Mouse (Mus musculus) kidney, adult 9 months (tissue): ENCODE measurements around the gene P2ry2.

Experiments used
- DNase-seq: peaks from one replicate; pipeline ENCODE4 v3.0.0; 2022

P2ry2 gene

DNA sequence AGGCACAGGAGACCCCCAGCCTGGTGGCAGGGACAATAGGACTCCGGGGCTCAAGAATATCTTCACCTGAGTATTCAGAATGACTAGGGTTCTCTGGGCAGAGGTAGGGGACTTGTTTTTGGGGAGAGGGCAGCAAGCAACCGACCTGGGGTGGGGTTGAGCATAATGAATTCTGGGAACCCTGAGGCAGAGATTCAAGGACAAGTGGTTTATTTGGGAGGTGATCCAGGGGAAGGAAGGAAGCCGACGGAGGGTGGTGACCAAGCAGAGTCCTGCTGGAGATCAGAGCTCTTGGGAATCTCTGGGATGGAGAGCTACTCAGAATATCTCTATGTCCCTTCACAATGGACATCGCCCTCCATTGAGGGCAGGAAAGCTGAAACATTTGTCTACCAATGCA is 34.5 kb downstream of the P2ry2 start:
- DNase-seq: no peak

DNA sequence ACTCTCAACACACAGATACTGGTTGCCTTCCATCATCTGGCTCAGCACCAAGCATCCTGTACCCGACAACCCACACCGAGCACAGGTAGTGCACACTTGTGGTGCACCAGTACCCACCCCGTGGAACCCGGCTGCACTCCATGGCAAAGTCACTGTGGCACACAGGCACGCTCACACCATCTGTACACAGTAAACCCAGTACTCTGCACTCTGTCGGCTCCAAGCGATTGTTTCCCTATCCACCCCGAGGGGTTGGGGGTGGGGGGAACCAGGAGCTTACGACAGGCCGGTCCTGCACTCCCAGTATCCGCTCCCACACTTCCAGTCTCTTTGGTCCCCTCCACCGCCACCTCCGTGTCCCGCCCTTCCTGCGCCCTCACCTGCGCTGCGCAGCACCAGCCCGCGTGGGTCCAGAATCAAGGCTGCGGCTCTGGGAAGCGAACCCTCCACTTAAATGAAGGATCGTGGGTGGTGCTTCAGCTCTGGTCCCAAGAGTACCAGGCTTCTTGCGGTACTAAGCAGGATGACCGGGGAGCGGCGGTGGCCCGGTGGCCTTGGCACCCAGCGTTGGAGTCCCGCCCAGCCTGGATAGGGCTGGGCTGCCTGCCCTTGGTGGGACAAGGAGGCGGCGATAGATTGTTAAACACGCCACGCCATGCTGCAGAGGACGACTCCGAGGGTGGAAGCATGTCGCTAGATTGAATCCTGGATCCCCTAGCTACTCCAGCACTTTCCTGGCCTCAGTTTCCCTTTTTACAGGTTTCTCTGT is 38.3 kb downstream of the P2ry2 start, which contains the start of gene P2ry6:
P2ry6 (minus strand) TSS at position 515 of the 769 bp plus-strand sequence.
- no peak for DNase-seq

DNA sequence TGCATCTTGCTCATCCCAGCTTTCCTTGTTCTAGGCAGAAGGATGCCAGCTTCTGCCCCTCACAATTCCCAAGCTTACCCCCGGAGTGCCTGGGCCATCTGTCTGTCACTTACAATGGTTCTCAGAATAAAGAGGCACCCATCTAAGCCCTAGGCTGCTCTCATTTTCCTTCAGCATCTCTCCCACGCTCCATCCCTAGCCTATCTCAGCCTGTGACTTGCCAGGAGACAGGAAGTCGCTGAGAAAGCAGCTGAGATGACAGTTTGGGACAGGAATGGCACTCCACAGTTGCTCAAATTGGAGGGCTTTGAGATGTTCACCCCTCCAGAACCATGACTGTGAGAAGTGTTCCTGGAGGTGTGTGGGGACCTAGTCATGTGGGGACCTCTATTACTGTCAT is 39.8 kb downstream of the P2ry2 start:
- DNase-seq: no peak

DNA sequence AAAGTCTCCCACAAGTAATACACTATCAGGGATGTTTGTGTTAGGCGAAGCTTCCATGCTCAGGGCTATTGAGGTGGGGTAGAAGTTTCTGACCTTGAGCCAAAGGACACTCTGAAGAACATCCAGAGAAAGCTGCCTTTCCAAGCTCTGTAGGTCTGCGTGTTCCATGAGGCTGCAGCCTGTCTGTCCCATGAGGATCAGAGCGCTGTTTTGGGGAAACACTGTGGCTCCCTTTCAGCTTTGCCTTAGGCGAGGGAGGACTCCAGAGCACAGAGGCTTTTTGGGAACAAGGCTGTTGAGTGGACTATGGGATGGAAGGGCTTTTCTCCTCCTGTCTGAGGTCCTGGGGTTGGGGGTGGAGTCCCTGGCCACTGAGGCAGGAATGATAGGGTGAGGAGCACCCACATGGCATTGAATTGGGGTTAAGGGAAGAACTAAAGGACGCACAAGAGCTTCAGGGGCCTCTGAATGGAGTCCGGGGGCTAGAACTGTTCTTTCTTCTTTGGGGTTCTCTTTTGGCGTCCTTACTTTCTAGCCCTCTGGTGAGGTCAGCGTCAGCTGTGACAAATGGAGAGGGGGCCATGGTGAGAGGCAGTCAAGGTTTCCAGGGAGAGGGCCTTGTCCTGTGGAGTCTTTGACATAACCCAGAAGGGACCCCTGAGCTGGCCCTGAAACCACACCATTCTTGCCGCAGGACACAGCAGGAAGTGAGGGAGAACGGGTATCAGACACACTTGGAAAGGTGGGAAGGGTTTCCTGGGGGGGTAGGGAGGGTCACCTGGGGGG is 43.6 kb downstream of the P2ry2 start:
- DNase-seq: no peak

DNA sequence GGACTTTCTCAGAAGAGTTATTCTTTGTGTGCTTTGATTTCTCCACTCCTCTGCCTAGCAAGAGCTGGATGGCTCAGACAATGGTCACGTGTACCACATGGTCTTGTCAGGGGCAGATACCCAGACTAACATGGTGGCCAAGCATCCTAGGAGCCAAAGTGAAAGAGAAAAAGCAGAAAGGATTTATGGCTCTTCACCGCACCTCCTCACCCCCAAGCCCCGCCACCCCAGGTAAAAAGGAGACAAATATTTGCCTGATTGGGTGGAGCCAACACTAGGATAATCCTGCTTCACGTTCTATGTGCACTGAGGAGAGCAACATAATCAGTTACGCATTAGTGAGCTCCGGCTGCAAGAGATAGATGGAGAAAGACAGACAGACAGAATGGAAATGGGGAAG is 44.3 kb downstream of the P2ry2 start:
- DNase-seq: no peak

DNA sequence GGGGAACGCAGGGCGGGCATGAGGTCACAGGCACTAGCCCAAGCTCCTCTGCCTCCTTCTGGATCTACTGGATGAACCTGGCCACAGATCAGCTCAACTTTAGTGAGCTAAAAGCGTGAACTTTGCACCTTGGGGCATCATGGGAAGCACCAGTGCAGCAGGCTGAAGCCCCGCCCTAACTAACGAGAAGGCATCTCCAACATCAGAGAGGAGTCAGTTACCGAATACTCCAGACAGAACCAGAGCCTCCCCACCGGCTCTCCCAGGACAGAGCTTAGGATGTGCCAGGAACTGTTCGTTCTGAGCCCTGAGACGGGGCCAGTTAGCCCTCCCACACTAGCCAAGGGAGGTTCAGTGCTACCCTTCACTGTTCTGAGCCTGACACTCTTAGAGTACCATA is 44.8 kb downstream of the P2ry2 start:
- peak; percentile 29 for DNase-seq

DNA sequence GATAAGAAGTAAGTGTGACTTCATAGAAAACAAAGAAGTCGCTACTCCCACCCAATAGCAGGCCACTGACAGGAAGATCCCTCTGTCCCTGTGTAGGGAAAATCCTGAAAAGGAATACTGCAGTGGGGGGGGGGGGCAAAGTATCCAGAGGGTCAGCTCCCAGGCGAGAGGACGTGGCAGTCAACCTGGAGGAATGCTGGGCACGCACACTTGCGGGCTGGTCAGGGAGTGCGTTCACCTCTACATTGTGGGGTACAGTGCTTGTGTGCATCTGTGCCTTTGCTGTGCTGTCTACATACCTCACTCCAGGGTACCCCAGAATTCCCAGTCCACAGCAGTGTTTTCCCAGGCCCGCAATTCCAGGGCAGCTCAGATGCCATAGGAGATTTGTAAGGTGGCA is 46.7 kb downstream of the P2ry2 start:
- no peak for DNase-seq

DNA sequence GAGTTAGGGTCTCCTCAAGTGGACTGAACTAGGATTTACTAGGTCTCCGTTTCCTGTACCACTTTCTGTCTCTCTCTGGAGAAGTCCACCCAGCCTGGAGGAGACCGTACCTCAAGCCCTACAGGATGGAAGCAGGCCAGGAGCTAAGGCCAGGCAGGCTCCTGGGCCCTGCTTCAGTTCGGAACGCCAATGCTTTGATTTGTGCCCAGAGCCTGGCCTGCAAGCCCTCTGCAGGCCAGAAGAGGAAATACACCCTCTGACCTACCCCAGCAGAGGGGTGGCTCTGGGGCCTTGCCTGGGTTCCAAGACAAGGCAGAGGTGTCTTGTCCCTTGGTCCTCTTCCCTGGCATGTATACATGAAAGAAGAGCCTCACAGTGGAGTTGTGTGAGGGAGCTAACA is 47.6 kb downstream of the P2ry2 start:
- DNase-seq: no peak

DNA sequence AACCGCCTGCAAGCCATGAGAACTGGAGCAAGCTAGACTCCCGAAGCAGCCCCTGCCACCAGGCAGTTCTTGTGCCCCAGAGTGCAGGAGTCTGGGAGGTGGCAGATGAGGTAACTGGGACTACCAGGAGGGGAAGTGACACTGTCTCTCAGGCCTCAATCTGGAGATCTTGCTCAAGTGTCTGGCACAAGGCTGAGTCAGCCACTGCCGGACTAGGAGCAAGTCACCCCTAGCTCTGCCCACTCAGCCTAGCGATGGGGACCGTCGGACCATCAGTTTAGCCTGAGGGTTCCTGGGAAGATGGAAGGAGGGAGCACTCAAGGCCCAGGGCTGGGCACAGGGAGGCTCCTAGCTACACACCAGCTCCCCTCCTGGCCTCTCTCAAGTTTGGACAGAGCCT is 48.4 kb downstream of the P2ry2 start:
- no peak for DNase-seq

DNA sequence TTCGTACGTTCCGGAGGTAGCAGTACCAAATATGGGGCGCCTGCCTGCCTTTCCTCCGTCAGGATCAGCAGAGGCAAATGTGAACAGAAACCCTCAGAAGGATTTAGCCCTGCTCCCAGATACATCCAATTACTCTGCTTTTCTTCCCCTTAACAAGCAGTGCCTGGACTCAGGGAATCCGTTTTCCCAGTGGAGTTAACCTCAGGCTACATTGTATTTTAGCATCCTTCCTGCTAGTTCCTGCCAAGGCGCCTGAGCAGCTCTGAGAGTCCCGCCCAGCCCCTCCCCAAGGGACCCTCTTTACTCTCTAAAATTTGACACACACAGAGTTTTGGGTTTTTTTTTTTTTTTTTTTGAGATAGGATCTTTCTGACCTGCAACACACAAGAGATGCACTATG is 49.3 kb downstream of the P2ry2 start:
- no peak for DNase-seq

DNA sequence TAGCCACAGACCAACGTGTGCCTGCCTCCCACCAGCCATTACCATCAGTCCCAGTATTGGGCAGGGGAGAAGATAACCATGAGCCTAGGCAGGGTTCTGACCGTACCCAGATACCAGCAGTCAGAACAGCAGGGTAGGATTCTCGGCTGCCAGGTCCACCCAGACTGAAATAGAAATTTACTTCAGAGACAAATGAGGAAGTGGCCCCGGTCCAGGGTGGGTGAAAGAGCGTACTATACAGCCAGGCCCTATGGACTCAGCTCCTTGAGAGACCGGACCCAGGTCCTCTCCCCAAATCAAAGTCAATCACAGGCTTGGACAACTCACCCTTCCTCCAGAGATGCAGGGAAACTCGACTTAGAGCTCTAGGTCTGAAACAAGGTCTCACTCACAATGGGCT is 51.5 kb downstream of the P2ry2 start:
- DNase-seq: no peak

DNA sequence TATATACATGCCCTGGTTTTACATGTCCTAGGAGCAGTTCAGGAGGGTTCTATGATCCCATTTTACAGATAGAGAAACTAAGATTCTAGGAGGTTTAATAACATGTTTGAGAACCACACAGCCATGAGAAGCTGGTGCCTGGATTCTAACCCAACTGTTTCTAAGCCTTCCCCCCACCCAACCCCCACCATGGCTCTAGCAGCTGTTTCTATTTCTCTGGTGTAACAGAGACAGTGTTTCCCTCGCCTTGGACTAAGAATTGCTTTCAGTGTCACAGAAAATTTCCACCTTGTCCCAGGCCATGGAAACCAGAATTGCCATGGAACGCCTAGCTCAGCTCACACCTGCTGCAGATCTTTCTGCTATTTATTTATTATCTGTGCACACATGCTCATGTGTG is 52.2 kb downstream of the P2ry2 start:
- DNase-seq: no peak

DNA sequence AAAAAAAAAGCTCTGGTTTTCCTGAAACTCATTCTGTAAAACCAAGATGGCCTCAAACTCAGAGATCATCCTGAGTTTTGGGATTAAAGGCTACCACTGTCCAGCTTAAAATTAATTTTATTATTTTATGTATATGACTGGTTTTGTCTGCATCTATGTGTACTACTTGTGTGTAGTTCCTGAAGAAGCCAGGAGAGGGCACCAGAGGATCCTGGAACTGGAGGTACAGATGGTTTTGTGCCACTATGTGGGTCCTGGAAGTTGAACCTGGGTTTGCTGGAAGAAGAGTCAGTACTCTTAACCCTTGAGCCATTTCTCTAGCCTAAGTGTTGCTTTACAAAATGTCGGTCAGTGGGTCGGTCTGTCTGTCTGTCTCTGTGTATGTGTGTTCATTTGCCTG is 54.2 kb downstream of the P2ry2 start:
- DNase-seq: no peak

DNA sequence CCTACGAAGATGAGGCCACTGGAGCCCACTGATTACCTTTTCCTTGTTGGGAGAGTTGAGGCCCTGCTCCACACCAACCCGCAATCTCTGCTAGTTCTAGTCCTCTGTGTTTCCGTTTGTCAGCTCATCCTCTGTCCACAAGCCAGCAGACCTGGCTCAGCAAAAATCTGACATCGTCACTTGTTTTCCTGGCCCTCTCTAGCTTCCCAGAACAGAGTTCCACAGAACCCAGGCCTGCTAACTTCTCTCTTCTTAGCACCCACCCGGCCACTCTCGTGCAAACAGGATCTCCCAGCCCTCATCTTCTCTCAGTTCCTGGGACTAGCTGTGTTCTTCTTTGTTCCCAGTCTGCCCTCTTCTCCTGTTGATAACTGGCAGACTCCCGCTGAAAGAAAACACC is 60.0 kb downstream of the P2ry2 start:
- no peak for DNase-seq

DNA sequence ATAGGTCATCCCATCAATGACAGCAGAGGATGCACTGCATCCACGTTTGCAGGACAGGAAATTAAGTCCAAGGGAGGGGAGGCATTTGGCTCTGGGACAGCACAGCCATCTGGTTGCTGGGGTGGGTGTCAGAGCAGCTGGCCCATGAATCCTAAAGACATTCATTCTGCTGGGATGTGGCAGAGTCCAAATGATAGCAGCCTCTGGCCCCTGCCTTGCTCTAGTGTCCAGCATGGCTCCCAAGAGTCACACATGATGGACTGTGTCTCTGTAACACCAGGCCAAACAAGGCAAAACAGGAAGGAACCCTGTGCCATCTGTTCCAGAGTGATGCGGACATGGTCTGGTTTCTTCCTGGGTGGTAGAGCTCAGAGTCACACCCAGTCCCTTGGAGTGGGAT is 60.8 kb downstream of the P2ry2 start:
- no peak for DNase-seq

DNA sequence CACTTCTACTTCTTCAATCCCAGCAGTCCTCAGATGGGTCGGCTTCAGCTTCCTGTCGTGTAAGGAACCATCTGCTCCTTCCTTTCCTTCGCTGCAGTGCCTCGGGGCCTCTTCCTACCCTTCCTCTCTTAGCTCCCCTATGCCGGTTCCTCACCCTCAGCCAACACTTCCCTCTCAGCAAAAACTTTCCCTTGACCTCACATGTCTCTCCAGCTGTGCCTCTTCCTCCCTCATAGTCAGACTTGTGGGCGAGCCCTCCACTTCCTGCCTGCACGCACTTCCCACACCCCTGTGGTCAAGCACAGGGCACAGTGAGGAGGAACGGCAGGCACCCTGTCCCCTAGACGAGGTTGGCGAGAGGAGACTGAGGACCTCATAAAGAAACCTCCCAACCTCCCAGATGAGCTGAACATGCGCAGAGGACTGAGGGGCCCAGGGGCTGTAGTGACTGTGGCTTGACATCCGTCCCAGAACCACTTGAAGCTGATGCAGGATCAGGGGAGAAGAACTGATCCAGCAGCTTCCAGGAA is 62.1 kb downstream of the P2ry2 start:
- no peak for DNase-seq

DNA sequence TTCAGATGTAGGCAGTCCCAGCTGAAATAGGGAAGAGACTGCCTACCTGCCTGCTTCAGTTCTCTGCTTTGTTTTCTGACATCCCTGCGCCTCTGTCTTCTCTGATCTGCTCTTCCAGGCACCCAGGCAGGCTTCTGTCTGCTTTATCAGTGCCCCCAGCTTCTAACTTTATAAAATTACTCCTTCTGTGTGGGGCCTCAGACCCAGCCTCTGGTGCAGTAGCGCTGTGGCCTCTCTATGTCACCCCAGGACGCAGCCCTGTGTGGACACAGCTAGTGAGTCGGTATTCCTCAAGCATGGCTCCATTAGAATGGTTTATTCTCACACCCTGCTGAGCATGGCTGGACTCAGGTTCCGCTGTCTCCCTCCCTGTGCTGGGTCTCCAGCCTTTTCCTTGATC is 62.6 kb downstream of the P2ry2 start:
- DNase-seq: no peak
